ENCODE assay signal across 8 mouse cellular contexts in the genomic region with DNA sequence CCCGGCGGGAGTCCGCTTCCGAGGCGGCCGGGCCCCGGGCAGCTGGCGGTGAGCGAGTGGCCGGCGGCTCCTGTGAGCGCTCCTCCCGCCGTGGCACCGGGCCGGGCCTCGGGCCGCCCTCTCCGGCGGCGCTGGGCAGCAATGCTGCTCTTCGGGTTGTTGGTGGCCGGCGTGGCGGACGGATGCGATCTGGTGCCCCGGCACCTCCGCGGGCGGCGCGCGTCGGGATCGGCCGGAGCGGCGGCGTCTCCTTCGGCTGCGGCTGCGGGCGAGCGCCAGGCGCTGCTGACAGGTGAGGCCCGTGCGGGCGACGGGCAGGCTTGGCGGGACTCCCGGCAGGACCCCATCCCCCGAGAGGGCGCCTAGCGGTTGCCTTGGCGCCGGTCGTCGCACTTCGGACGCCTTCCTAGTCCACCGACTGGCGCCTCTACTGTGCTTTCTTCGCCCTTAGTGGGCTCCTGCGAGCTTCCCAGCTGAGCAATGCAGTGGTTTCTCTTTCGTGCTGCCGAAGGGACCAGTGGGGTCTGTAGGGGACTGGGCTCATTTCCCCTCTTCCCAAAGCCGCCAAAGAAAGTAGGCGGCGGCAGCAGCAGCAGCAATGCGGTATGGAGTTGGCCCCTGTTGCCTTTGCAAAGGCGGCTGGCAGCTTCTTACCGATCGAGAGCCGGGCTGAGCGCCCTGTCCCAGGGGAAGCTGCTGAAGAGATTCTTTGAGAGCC. TPM values are rescaled to one million over a fixed set of nuclear protein-coding genes. Genes with fewer than 3 reads are reported as not detected.
DNase-seq lines count a peak whose midpoint lies in the region; ATAC-seq lines count a peak whose summit lies in the region.

No protein-coding gene starts in this region.

- H3K9ac ChIP-seq in embryonic facial prominence, embryonic 14.5 days (ENCODE audit: low read depth, low read length), result peak overlapping the region; percentile 94
- H3K9ac ChIP-seq in liver, embryonic 12.5 days, result peak overlapping the region; percentile 84
- H3K9ac ChIP-seq in stomach, embryonic 14.5 days (replicated peaks; ENCODE audit: low read depth, low read length), result peak overlapping the region; percentile 88

- peaks cover 7% of the 10 kb centered on the region for H3K4me1 ChIP-seq in embryonic facial prominence, embryonic 14.5 days (ENCODE audit: control insufficient read depth, insufficient read depth, low read length)
- peaks cover 43% of the 10 kb centered on the region for H3K4me1 ChIP-seq in liver, embryonic 12.5 days
- H3K4me1 ChIP-seq in stomach, embryonic 14.5 days (ENCODE audit: control insufficient read depth, insufficient read depth, low read length), result peaks cover 13% of the 10 kb centered on the region

- no peaks in the 10 kb centered on the region for H3K27me3 ChIP-seq in embryonic facial prominence, embryonic 14.5 days (replicated peaks; ENCODE audit: control insufficient read depth, insufficient read depth, low read length)
- peaks cover 22% of the 10 kb centered on the region for H3K27me3 ChIP-seq in liver, embryonic 12.5 days (replicated peaks)
- no peaks in the 10 kb centered on the region for H3K27me3 ChIP-seq in stomach, embryonic 14.5 days (ENCODE audit: control insufficient read depth, insufficient read depth, low read length)

- H3K27ac ChIP-seq in embryonic facial prominence, embryonic 14.5 days (replicated peaks; ENCODE audit: low read depth, low read length), result peak overlapping the region; percentile 90
- peak overlapping the region; percentile 82 for H3K27ac ChIP-seq in liver, embryonic 12.5 days
- peak overlapping the region; percentile 89 for H3K27ac ChIP-seq in stomach, embryonic 14.5 days (ENCODE audit: low read length)

- H3K4me2 ChIP-seq in embryonic facial prominence, embryonic 14.5 days (ENCODE audit: low read depth, low read length), result peak overlapping the region; percentile 60
- H3K4me2 ChIP-seq in liver, embryonic 12.5 days, result peak overlapping the region; percentile 97
- peak overlapping the region; percentile 83 for H3K4me2 ChIP-seq in stomach, embryonic 14.5 days (replicated peaks; ENCODE audit: low read depth, low read length)

- H3K9me3 ChIP-seq in embryonic facial prominence, embryonic 14.5 days (ENCODE audit: control insufficient read depth, low read length), result no peaks in the 10 kb centered on the region
- H3K9me3 ChIP-seq in liver, embryonic 12.5 days (replicated peaks), result no peaks in the 10 kb centered on the region
- H3K9me3 ChIP-seq in stomach, embryonic 14.5 days (ENCODE audit: control insufficient read depth, low read depth, low read length), result no peaks in the 10 kb centered on the region

- WGBS in embryonic facial prominence, embryonic 14.5 days, result under 1% methylated on average over 28 of the region's 76 CpGs
- WGBS in liver, embryonic 12.5 days (ENCODE audit: insufficient replicate concordance), result under 1% methylated on average over 75 of the region's 76 CpGs
- WGBS in stomach, embryonic 14.5 days, result under 1% methylated on average over 63 of the region's 76 CpGs

- peak; percentile 82 for DNase-seq in A20 (ENCODE audit: low read depth, low spot score)
- DNase-seq in adrenal gland, postnatal 36 days, result peak; percentile 55 to 76
- DNase-seq in embryonic facial prominence, embryonic 14.5 days (ENCODE audit: low spot score), result peak; percentile 77
- DNase-seq in heart, adult 8-10 months (ENCODE audit: low spot score), result peak; percentile 48
- peak; percentile 54 for DNase-seq in kidney, adult 9 months
- peak; percentile 47 to 61 for DNase-seq in natural killer cell, adult 2 months (ENCODE audit: low spot score in 2 of 2)

- ATAC-seq in embryonic facial prominence, embryonic 14.5 days (ENCODE audit: low read depth), result peak; percentile 35
- peak; percentile 63 for ATAC-seq in liver, embryonic 12.5 days
- peak; percentile 25; the same call in 1 of the 2 replicates for ATAC-seq in stomach, embryonic 14.5 days (ENCODE audit: insufficient number of reproducible peaks, insufficient read depth, low FRiP score, low read depth)

- peak overlapping the region; percentile 94 for H3K4me3 ChIP-seq in embryonic facial prominence, embryonic 14.5 days (ENCODE audit: low read depth, low read length)
- peak overlapping the region; percentile 86 for H3K4me3 ChIP-seq in liver, embryonic 12.5 days
- peak overlapping the region; percentile 83 for H3K4me3 ChIP-seq in stomach, embryonic 14.5 days (ENCODE audit: low read depth, low read length)

- no peaks in the 10 kb centered on the region for H3K36me3 ChIP-seq in embryonic facial prominence, embryonic 14.5 days (ENCODE audit: control insufficient read depth, insufficient read depth, low read length)
- no peaks in the 10 kb centered on the region for H3K36me3 ChIP-seq in liver, embryonic 12.5 days
- no peaks in the 10 kb centered on the region for H3K36me3 ChIP-seq in stomach, embryonic 14.5 days (ENCODE audit: control insufficient read depth, insufficient read depth, low read length)

RNA-seq across cellular contexts. Expression of a gene that starts 0.6 kb away (rescaled TPM):
- 10 to 100 TPM; 25.6 to 29.1 TPM for total RNA-seq in adrenal gland, postnatal 36 days (2021)
- polyA plus RNA-seq in embryonic facial prominence, embryonic 14.5 days (2014; fragmentation: Nextera tagmentation; extraction: Ambion mirVana), result 30.5 and 38.1 TPM in 2 replicates
- total RNA-seq in heart, adult 8-10 months (2022), result 10 to 100 TPM; 11.8 to 15.7 (median 14.7) TPM
- 8.1 and 9.1 TPM in 2 replicates for polyA plus RNA-seq in liver, embryonic 12.5 days (2016; fragmentation: Nextera tagmentation; extraction: Ambion mirVana)
- polyA plus RNA-seq in stomach, embryonic 14.5 days (2014; fragmentation: Nextera tagmentation; extraction: Ambion mirVana), result 18.3 and 18.5 TPM in 2 replicates

Comparison
In these comparisons a context has a peak if more than half of its experiments do, and no peak if none do; other contexts are left out.
1. Peak in every context shown above with its lines: DNase-seq, ATAC-seq, H3K4me3 ChIP-seq and H3K27ac ChIP-seq.